In the genomic region with DNA sequence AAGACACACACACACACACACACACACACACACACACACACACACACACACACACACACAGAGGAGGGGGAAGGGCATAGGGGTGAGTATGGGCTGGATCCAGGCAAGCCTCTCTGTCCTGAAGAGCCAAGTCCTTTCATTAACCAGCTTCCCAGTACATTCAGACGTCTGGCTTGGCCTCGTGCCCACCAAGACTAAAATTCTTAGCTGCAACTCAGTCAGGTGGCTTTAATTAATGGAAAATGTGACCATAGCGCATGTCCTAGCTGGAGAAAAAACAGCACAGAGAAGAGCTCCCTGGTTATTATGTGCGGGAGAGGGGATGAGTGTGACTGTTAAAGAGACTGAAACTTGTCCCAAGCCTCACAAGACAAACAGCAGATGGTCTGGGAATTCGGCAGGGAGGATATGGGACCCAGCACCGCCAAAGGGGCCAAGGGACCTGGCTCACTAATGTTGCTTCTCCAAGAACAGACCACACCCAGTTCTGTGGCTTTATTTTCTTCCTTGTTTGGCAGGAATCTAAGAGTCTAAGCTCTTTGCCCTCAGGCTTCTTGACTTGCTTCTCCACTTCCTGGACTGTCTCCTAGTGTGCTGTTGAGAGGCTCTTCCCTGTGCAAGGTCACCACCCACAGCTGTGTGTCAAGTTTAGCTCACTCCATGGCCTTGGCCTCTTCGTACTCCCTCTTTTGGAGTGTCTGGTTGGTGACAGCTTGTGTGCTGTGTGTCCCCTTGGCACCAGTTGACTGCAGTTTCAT, we compare ENCODE assay signal across 8 mouse cellular contexts. TPM values are rescaled to one million over a fixed set of nuclear protein-coding genes. Genes with fewer than 3 reads are reported as not detected.
DNase-seq lines count a peak whose midpoint lies in the region; ATAC-seq and TF ChIP-seq lines count a peak whose summit lies in the region.
"Had no signal": no experiment of that assay in that cellular context is flagged by ENCODE, and none has a peak within 500 bp of the region (broad histone marks: within the 10 kb centered on the region; RNA-seq: fewer than 3 reads in every experiment).

No protein-coding gene starts in this region.

- no peaks in the 10 kb centered on the region for H3K27me3 ChIP-seq in embryonic facial prominence, embryonic 15.5 days
- H3K27me3 ChIP-seq in heart, postnatal 0 days (ENCODE audit: control insufficient read depth, insufficient read depth, low read length), result no peaks in the 10 kb centered on the region
- H3K27me3 ChIP-seq in midbrain, embryonic 15.5 days (replicated peaks), result no peaks in the 10 kb centered on the region

- no peaks in the 10 kb centered on the region for H3K9me3 ChIP-seq in embryonic facial prominence, embryonic 15.5 days (replicated peaks)
- H3K9me3 ChIP-seq in heart, postnatal 0 days (replicated peaks; ENCODE audit: control insufficient read depth, low read length), result no peaks in the 10 kb centered on the region
- H3K9me3 ChIP-seq in midbrain, embryonic 15.5 days, result no peaks in the 10 kb centered on the region

- H3K27ac ChIP-seq in embryonic facial prominence, embryonic 15.5 days (replicated peaks), result peak overlapping the region; percentile 91
- peak overlapping the region; percentile 60 for H3K27ac ChIP-seq in heart, postnatal 0 days (ENCODE audit: low read depth)
- H3K27ac ChIP-seq in midbrain, embryonic 15.5 days, result no peak overlapping the region

- no peaks in the 10 kb centered on the region for H3K36me3 ChIP-seq in embryonic facial prominence, embryonic 15.5 days
- H3K36me3 ChIP-seq in heart, postnatal 0 days (replicated peaks; ENCODE audit: control insufficient read depth, insufficient read depth, low read length), result no peaks in the 10 kb centered on the region
- H3K36me3 ChIP-seq in midbrain, embryonic 15.5 days (replicated peaks), result no peaks in the 10 kb centered on the region

- H3K4me3 ChIP-seq in embryonic facial prominence, embryonic 15.5 days (replicated peaks), result no peak overlapping the region
- no peak overlapping the region for H3K4me3 ChIP-seq in heart, postnatal 0 days (ENCODE audit: low read depth, low read length)
- no peak overlapping the region for H3K4me3 ChIP-seq in midbrain, embryonic 15.5 days

- TF ChIP-seq EP300 in heart, postnatal 0 days (IDR thresholded peaks at IDR 0.05; ENCODE audit: low read depth), result no peak

- WGBS in embryonic facial prominence, embryonic 15.5 days, result 11% methylated on average over 7 of the region's 7 CpGs
- 30% methylated on average over 7 of the region's 7 CpGs for WGBS in heart, postnatal 0 days
- WGBS in midbrain, embryonic 15.5 days, result 56% methylated on average over 7 of the region's 7 CpGs

- peaks cover 39% of the 10 kb centered on the region for H3K4me1 ChIP-seq in embryonic facial prominence, embryonic 15.5 days
- H3K4me1 ChIP-seq in heart, postnatal 0 days (ENCODE audit: control insufficient read depth, insufficient read depth), result peaks cover 10% of the 10 kb centered on the region
- H3K4me1 ChIP-seq in midbrain, embryonic 15.5 days, result peaks cover 3% of the 10 kb centered on the region; the same call in 1 of the 2 replicates

- DNase-seq in urinary bladder, postnatal 14 days (ENCODE audit: low spot score), result peak; percentile 53
- no peak for DNase-seq in urinary bladder, adult 2 months (ENCODE audit: low spot score)
- peak; percentile 70 for DNase-seq in heart, postnatal 0 days (ENCODE audit: low spot score)
- DNase-seq in kidney, postnatal 36 days, result peak; percentile 76 to 79
- no peak for DNase-seq in thymus, postnatal 4 days

- TF ChIP-seq CTCF in heart, postnatal 0 days (IDR thresholded peaks at IDR 0.05; ENCODE audit: low read depth), result no peak

- peak overlapping the region; percentile 22 for H3K4me2 ChIP-seq in embryonic facial prominence, embryonic 15.5 days (replicated peaks)
- no peak overlapping the region for H3K4me2 ChIP-seq in heart, postnatal 0 days (ENCODE audit: low read depth, low read length)
- H3K4me2 ChIP-seq in midbrain, embryonic 15.5 days, result no peak overlapping the region

- H3K9ac ChIP-seq in embryonic facial prominence, embryonic 15.5 days, result no peak overlapping the region
- H3K9ac ChIP-seq in heart, postnatal 0 days (replicated peaks; ENCODE audit: low read depth, low read length), result no peak overlapping the region
- H3K9ac ChIP-seq in midbrain, embryonic 15.5 days, result no peak overlapping the region

- peak; percentile 75 for ATAC-seq in embryonic facial prominence, embryonic 15.5 days (ENCODE audit: insufficient number of reproducible peaks, low FRiP score, low TSS enrichment, low read depth)
- peak; percentile 75 for ATAC-seq in heart, postnatal 0 days (ENCODE audit: insufficient read depth, low read depth)
- peak; percentile 66 for ATAC-seq in midbrain, embryonic 15.5 days (replicated peaks)

RNA-seq across cellular contexts. Expression of a gene that starts 9.1 kb away (rescaled TPM):
- 13.4 and 14.7 TPM in 2 replicates for polyA plus RNA-seq in urinary bladder, adult 2 months (2012; rRNA removed)
- polyA plus RNA-seq in embryonic facial prominence, embryonic 15.5 days (2015; fragmentation: Nextera tagmentation; extraction: Ambion mirVana), result 9.5 and 9.9 TPM in 2 replicates
- 21.9 and 40.3 TPM in 2 replicates for total RNA-seq in heart, postnatal 0 days (2014; rRNA removed; ENCODE audit: low replicate concordance)
- 5.0 and 5.2 TPM in 2 replicates for polyA plus RNA-seq in heart, postnatal 0 days (2015; fragmentation: Nextera tagmentation; extraction: Ambion mirVana)
- 11.6 and 12.7 TPM in 2 replicates for polyA plus RNA-seq in midbrain, embryonic 15.5 days (2015; fragmentation: Nextera tagmentation; extraction: Ambion mirVana)

RNA-seq across cellular contexts. Expression of a gene that starts 27.1 kb away (rescaled TPM):
- polyA plus RNA-seq in urinary bladder, adult 2 months (2012; rRNA removed), result 0.21 and 0.23 TPM in 2 replicates
- 0.07 and 0.19 TPM in 2 replicates for polyA plus RNA-seq in embryonic facial prominence, embryonic 15.5 days (2015; fragmentation: Nextera tagmentation; extraction: Ambion mirVana)
- total RNA-seq in heart, postnatal 0 days (2014; rRNA removed; ENCODE audit: low replicate concordance), result not detected in 2 replicates
- not detected in 2 replicates for polyA plus RNA-seq in heart, postnatal 0 days (2015; fragmentation: Nextera tagmentation; extraction: Ambion mirVana)
- not detected in 2 replicates for polyA plus RNA-seq in midbrain, embryonic 15.5 days (2015; fragmentation: Nextera tagmentation; extraction: Ambion mirVana)

RNA-seq across cellular contexts. Expression of a gene that starts 35.2 kb away (rescaled TPM):
- 0.29 and 0.31 TPM in 2 replicates for polyA plus RNA-seq in urinary bladder, adult 2 months (2012; rRNA removed)
- polyA plus RNA-seq in embryonic facial prominence, embryonic 15.5 days (2015; fragmentation: Nextera tagmentation; extraction: Ambion mirVana), result 4.4 and 6.8 TPM in 2 replicates
- not detected in 2 replicates for total RNA-seq in heart, postnatal 0 days (2014; rRNA removed; ENCODE audit: low replicate concordance)
- polyA plus RNA-seq in heart, postnatal 0 days (2015; fragmentation: Nextera tagmentation; extraction: Ambion mirVana), result not detected in 2 replicates
- not detected in 2 replicates for polyA plus RNA-seq in midbrain, embryonic 15.5 days (2015; fragmentation: Nextera tagmentation; extraction: Ambion mirVana)

RNA-seq across cellular contexts. Expression of a gene that starts 59.2 kb away (rescaled TPM):
- not detected in 2 replicates for polyA plus RNA-seq in urinary bladder, adult 2 months (2012; rRNA removed)
- polyA plus RNA-seq in embryonic facial prominence, embryonic 15.5 days (2015; fragmentation: Nextera tagmentation; extraction: Ambion mirVana), result not detected in 2 replicates
- total RNA-seq in heart, postnatal 0 days (2014; rRNA removed; ENCODE audit: low replicate concordance), result not detected in 2 replicates
- polyA plus RNA-seq in heart, postnatal 0 days (2015; fragmentation: Nextera tagmentation; extraction: Ambion mirVana), result not detected in 2 replicates
- not detected in 2 replicates for polyA plus RNA-seq in midbrain, embryonic 15.5 days (2015; fragmentation: Nextera tagmentation; extraction: Ambion mirVana)
- polyA plus RNA-seq: cortical plate, adult 2 months had no signal

Comparison
In these comparisons a context has a peak if more than half of its experiments do, and no peak if none do; other contexts are left out.
1. DNase-seq: peak in urinary bladder, postnatal 14 days (single experiment), heart, postnatal 0 days (single experiment) and kidney, postnatal 36 days (2 of 2); none in urinary bladder, adult 2 months (single experiment) and thymus, postnatal 4 days (single experiment).
2. Peak in every context shown above with its lines, with median percentiles within 50 percentile points of each other: ATAC-seq.